Mouse (Mus musculus): ENCODE measurements at regions not wholly inside any gene's neighbourhood (a gene's known extent, or its start where the extent isn't known, plus 50 kb on each side); places are given as distances from the start of the nearest gene placed in this dataset.

DNA sequence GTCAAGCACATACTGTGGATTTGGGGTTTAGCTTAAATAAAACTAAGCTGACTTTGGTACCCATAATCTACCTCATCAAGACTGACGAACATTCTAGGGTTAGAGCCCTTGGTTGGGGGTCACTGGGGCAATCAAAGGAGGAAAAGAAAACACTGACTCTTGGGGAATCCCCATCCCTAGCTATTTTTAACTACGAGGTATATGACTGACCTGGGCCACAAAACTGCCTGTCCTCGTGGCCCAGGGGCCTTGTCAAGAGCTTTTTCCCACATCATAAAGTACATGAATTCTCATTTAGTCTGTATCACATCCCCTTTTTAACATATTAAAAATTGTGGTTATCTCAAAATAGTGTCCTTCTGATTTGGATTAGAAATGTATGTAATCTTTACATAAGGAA, 207.7 kb upstream of the Cxcl12 start:
- no peak for TF ChIP-seq CTCF (IDR thresholded peaks at IDR 0.05; ENCODE audit: extremely low read depth, insufficient read length, insufficient replicate concordance, low read depth, low read length)
- TF ChIP-seq POLR2A (IDR thresholded peaks at IDR 0.05; ENCODE audit: low read depth, low read length) = no peak

Measured in small intestine, adult 2 months (tissue).